Mouse (Mus musculus) intestine, embryonic 16.5 days (tissue): ENCODE measurements around the gene Lhb. TPM values are rescaled to one million over a fixed set of nuclear protein-coding genes. Genes with fewer than 3 reads are reported as not detected.
A peak's percentile ranks its signal among the peaks of the same experiment; 100 is the strongest.

Experiments used
- ATAC-seq: fragments of 200-750 bp; cut with Nextera tagmentation; 2 replicates; pipeline ENCODE4 v1.8.0; 2017; ENCODE audit warnings: moderate TSS enrichment, moderate library complexity
- H3K27ac ChIP-seq: fragments of 300-500 bp; sonication (generic); 2 replicates; pipeline ENCODE4 v1.5.1; 2014; ENCODE audit warnings: mild to moderate bottlenecking, low read length
- H3K27me3 ChIP-seq: fragments of 300-500 bp; sonication (generic); replicated peaks from 2 replicates; pipeline ENCODE4 v1.6.1; 2014; ENCODE audit warnings: low read length, control low read depth, mixed read lengths; ENCODE audit not compliant: control insufficient read depth, insufficient read depth
- H3K36me3 ChIP-seq: fragments of 300-500 bp; sonication (generic); 2 replicates; pipeline ENCODE4 v1.6.1; 2014; ENCODE audit warnings: low read length, control low read depth; ENCODE audit not compliant: control insufficient read depth, insufficient read depth
- H3K4me1 ChIP-seq: fragments of 300-500 bp; sonication (generic); 2 replicates; pipeline ENCODE4 v1.6.1; 2014; ENCODE audit warnings: low read length, control low read depth, mixed read lengths; ENCODE audit not compliant: control insufficient read depth, insufficient read depth
- H3K4me2 ChIP-seq: fragments of 300-500 bp; sonication (generic); 2 replicates; pipeline ENCODE4 v1.6.1; 2014; ENCODE audit warnings: low read depth, low read length, control low read depth
- H3K4me3 ChIP-seq: fragments of 300-500 bp; sonication (generic); 2 replicates; pipeline ENCODE4 v1.5.1; 2014; ENCODE audit warnings: mild to moderate bottlenecking, low read length
- H3K9ac ChIP-seq: fragments of 300-500 bp; sonication (generic); 2 replicates; pipeline ENCODE4 v1.6.1; 2014; ENCODE audit warnings: low read depth, low read length
- H3K9me3 ChIP-seq: fragments of 300-500 bp; sonication (generic); 2 replicates; pipeline ENCODE4 v1.6.1; 2016; ENCODE audit warnings: low read length, control low read depth; ENCODE audit not compliant: control insufficient read depth
- WGBS: fragments of 180-500 bp; shearing (Covaris S2); extraction: QIAGEN DNeasy Blood & Tissue Kit; methylation state at CpG from one replicate; pipeline ENCODE4 v1.1.7; 2014; 5-methylcytosine and 5-hydroxymethylcytosine counted together
- polyA plus RNA-seq: library from polyadenylated mRNA; unstranded; fragments of >200 nt; fragmentation: Nextera tagmentation; extraction: Ambion mirVana; gene quantifications from 2 replicates; pipeline ENCODE4 v1.2.1, GENCODE M21; 2015

Gene Lhb
- polyA plus RNA-seq, 1 experiment from 2014 or later: not detected

- H3K9me3 ChIP-seq: no peaks in the 10 kb centered on the region
- no peak overlapping the region for H3K4me2 ChIP-seq
- no peak overlapping the region for H3K9ac ChIP-seq
- peaks cover 13% of the 10 kb centered on the region for H3K27me3 ChIP-seq
- H3K4me1 ChIP-seq: peaks cover 10% of the 10 kb centered on the region
- H3K36me3 ChIP-seq: no peaks in the 10 kb centered on the region
- WGBS: 70% methylated on average over 10 of the region's 10 CpGs
- no peak for ATAC-seq
- no peak overlapping the region for H3K4me3 ChIP-seq
- no peak overlapping the region for H3K27ac ChIP-seq
These were observed 19.0 kb upstream of the Lhb start for GRCm38 (mm10) chr7:45401521-45402085.

GRCm38 (mm10) chr7:45403532-45404261 is 16.9 kb upstream of the Lhb start:
- Histone ChIP-seq H3K4me2 (no peak overlapping the region), H3K36me3 (no peaks in the 10 kb centered on the region), H3K9ac (no peak overlapping the region), H3K4me1 (peaks cover 10% of the 10 kb centered on the region), H3K27me3 (peaks cover 34% of the 10 kb centered on the region), H3K27ac (no peak overlapping the region), H3K4me3 (no peak overlapping the region), H3K9me3 (no peaks in the 10 kb centered on the region)
- 44% methylated on average over 6 of the region's 6 CpGs for WGBS
- ATAC-seq: peak; percentile 14; the same call in 1 of the 2 replicates

GRCm38 (mm10) chr7:45405091-45406075 is 15.2 kb upstream of the Lhb start, which contains the start of gene Kcna7:
Kcna7 (plus strand) TSS chr7:45405653.
- ATAC-seq: 0 out of 2 replicates have a peak, but pooled peaks have one; percentile 28
- Histone ChIP-seq H3K4me2 (peak within 1 kb of the TSS; percentile 74), H3K9ac (peak within 1 kb of the TSS; percentile 62), H3K9me3 (no peaks in the 10 kb centered on the region), H3K36me3 (no peaks in the 10 kb centered on the region), H3K27ac (no peak within 1 kb of the TSS), H3K4me1 (peaks cover 10% of the 10 kb centered on the region), H3K4me3 (peak within 1 kb of the TSS; percentile 49), H3K27me3 (peaks cover 51% of the 10 kb centered on the region)
- 14% methylated on average over 28 of the region's 28 CpGs for WGBS

GRCm38 (mm10) chr7:45406157-45407156 is 14.2 kb upstream of the Lhb start:
- Histone ChIP-seq H3K4me2 (peak overlapping the region; percentile 74), H3K27me3 (peaks cover 59% of the 10 kb centered on the region), H3K27ac (no peak overlapping the region), H3K36me3 (no peaks in the 10 kb centered on the region), H3K4me1 (peaks cover 10% of the 10 kb centered on the region), H3K9ac (peak overlapping the region; percentile 62), H3K9me3 (no peaks in the 10 kb centered on the region), H3K4me3 (peak overlapping the region; percentile 49)
- WGBS: under 1% methylated on average over 102 of the region's 114 CpGs
- peak; percentile 8; the same call in 1 of the 2 replicates for ATAC-seq

- peaks cover 10% of the 10 kb centered on the region for H3K4me1 ChIP-seq
- no peak for ATAC-seq
- H3K27me3 ChIP-seq: peaks cover 68% of the 10 kb centered on the region
- no peak overlapping the region for H3K4me2 ChIP-seq
- H3K36me3 ChIP-seq: no peaks in the 10 kb centered on the region
- no peaks in the 10 kb centered on the region for H3K9me3 ChIP-seq
- H3K27ac ChIP-seq: no peak overlapping the region
- WGBS: 77% methylated on average over 10 of the region's 10 CpGs
- no peak overlapping the region for H3K4me3 ChIP-seq
- H3K9ac ChIP-seq: no peak overlapping the region
These were observed 12.8 kb upstream of the Lhb start for GRCm38 (mm10) chr7:45407836-45408235.

GRCm38 (mm10) chr7:45408351-45408750 is 12.3 kb upstream of the Lhb start:
- peaks cover 14% of the 10 kb centered on the region for H3K4me1 ChIP-seq
- no peak overlapping the region for H3K9ac ChIP-seq
- peaks cover 71% of the 10 kb centered on the region for H3K27me3 ChIP-seq
- H3K9me3 ChIP-seq: no peaks in the 10 kb centered on the region
- WGBS: 63% methylated on average over 7 of the region's 7 CpGs
- H3K27ac ChIP-seq: no peak overlapping the region
- no peaks in the 10 kb centered on the region for H3K36me3 ChIP-seq
- no peak overlapping the region for H3K4me3 ChIP-seq
- ATAC-seq: no peak
- H3K4me2 ChIP-seq: no peak overlapping the region

- WGBS: 89% methylated on average over 17 of the region's 17 CpGs
- Histone ChIP-seq H3K4me2 (no peak overlapping the region), H3K27me3 (peaks cover 77% of the 10 kb centered on the region)
These were observed 11.7 kb upstream of the Lhb start for GRCm38 (mm10) chr7:45408949-45409348.

GRCm38 (mm10) chr7:45409497-45410163 is 11.0 kb upstream of the Lhb start:
- Histone ChIP-seq H3K9me3 (no peaks in the 10 kb centered on the region), H3K4me1 (peaks cover 21% of the 10 kb centered on the region), H3K27me3 (peaks cover 82% of the 10 kb centered on the region), H3K27ac (no peak overlapping the region), H3K36me3 (no peaks in the 10 kb centered on the region), H3K4me2 (no peak overlapping the region), H3K9ac (no peak overlapping the region), H3K4me3 (no peak overlapping the region)
- WGBS: 86% methylated on average over 8 of the region's 8 CpGs
- ATAC-seq: no peak

More at GRCm38 (mm10) chr7:45408949-45409348, 11.7 kb upstream of the Lhb start:
- ATAC-seq: no peak
- Histone ChIP-seq H3K27ac (no peak overlapping the region), H3K9ac (no peak overlapping the region), H3K4me1 (peaks cover 16% of the 10 kb centered on the region), H3K36me3 (no peaks in the 10 kb centered on the region), H3K9me3 (no peaks in the 10 kb centered on the region), H3K4me3 (no peak overlapping the region)
